12 mouse cellular contexts compared by ENCODE assay signal in genomic region chr6:141248081-141248480, GRCm38 (mm10). TPM values are rescaled to one million over a fixed set of nuclear protein-coding genes. Genes with fewer than 3 reads are reported as not detected.
DNase-seq lines count a peak whose midpoint lies in the region; ATAC-seq lines count a peak whose summit lies in the region.
"Had no signal": no experiment of that assay in that cellular context is flagged by ENCODE, and none has a peak within 500 bp of the region (broad histone marks: within the 10 kb centered on the region; RNA-seq: fewer than 3 reads in every experiment).

No protein-coding gene starts in this region.

- 0 out of 2 replicates have a peak overlapping the region, but pooled peaks have one; percentile 18 for H3K9ac ChIP-seq in embryonic facial prominence, embryonic 11.5 days (replicated peaks; ENCODE audit: low read length)
- H3K9ac ChIP-seq in hindbrain, embryonic 14.5 days, result no peak overlapping the region
- no peak overlapping the region; the same call in 1 of the 2 replicates for H3K9ac ChIP-seq in midbrain, embryonic 13.5 days (replicated peaks)

- H3K27ac ChIP-seq in heart, embryonic 10.5 days, result peak overlapping the region; percentile 96
- no peak overlapping the region for H3K27ac ChIP-seq in embryonic facial prominence, embryonic 11.5 days (replicated peaks; ENCODE audit: low read depth, low read length)
- H3K27ac ChIP-seq in hindbrain, embryonic 14.5 days, result no peak overlapping the region
- H3K27ac ChIP-seq in midbrain, embryonic 13.5 days, result no peak overlapping the region

- H3K4me3 ChIP-seq in heart, embryonic 10.5 days, result peak overlapping the region; percentile 85
- H3K4me3 ChIP-seq in embryonic facial prominence, embryonic 11.5 days (ENCODE audit: low read depth, low read length), result peak overlapping the region; percentile 61
- peak overlapping the region; percentile 78; the same call in 1 of the 2 replicates for H3K4me3 ChIP-seq in hindbrain, embryonic 14.5 days (replicated peaks; ENCODE audit: low read length)
- peak overlapping the region; percentile 72; the same call in 1 of the 2 replicates for H3K4me3 ChIP-seq in midbrain, embryonic 13.5 days (replicated peaks)

- peaks cover 24% of the 10 kb centered on the region for H3K4me1 ChIP-seq in heart, embryonic 10.5 days
- H3K4me1 ChIP-seq in embryonic facial prominence, embryonic 11.5 days (ENCODE audit: control insufficient read depth, insufficient read depth, low read length), result no peaks in the 10 kb centered on the region
- no peaks in the 10 kb centered on the region for H3K4me1 ChIP-seq in hindbrain, embryonic 14.5 days (replicated peaks; ENCODE audit: control insufficient read depth, insufficient read depth, low read length)
- peaks cover 15% of the 10 kb centered on the region for H3K4me1 ChIP-seq in midbrain, embryonic 13.5 days (replicated peaks)

- H3K27me3 ChIP-seq in heart, embryonic 10.5 days (ENCODE audit: insufficient read depth, poor library complexity, severe bottlenecking), result 0 out of 2 replicates have a peak, but pooled peaks cover 4% of the 10 kb centered on the region
- H3K27me3 ChIP-seq in embryonic facial prominence, embryonic 11.5 days (ENCODE audit: control insufficient read depth, insufficient read depth, low read length), result no peaks in the 10 kb centered on the region
- peaks cover 38% of the 10 kb centered on the region for H3K27me3 ChIP-seq in hindbrain, embryonic 14.5 days (ENCODE audit: control insufficient read depth, insufficient read depth, low read length)
- peaks cover 32% of the 10 kb centered on the region for H3K27me3 ChIP-seq in midbrain, embryonic 13.5 days

- H3K9me3 ChIP-seq in heart, embryonic 10.5 days, result no peaks in the 10 kb centered on the region
- no peaks in the 10 kb centered on the region for H3K9me3 ChIP-seq in embryonic facial prominence, embryonic 11.5 days (replicated peaks; ENCODE audit: control insufficient read depth, low read length)
- H3K9me3 ChIP-seq in hindbrain, embryonic 14.5 days (ENCODE audit: control insufficient read depth, low read length), result no peaks in the 10 kb centered on the region
- no peaks in the 10 kb centered on the region for H3K9me3 ChIP-seq in midbrain, embryonic 13.5 days

- H3K4me2 ChIP-seq in embryonic facial prominence, embryonic 11.5 days (ENCODE audit: low read depth, low read length), result peak overlapping the region; percentile 30
- peak overlapping the region; percentile 93 for H3K4me2 ChIP-seq in hindbrain, embryonic 14.5 days (replicated peaks)
- H3K4me2 ChIP-seq in midbrain, embryonic 13.5 days (replicated peaks), result peak overlapping the region; percentile 90

- ATAC-seq in embryonic facial prominence, embryonic 11.5 days (replicated peaks; ENCODE audit: insufficient number of reproducible peaks, low FRiP score, low TSS enrichment, low read depth), result no peak
- ATAC-seq in hindbrain, embryonic 14.5 days (ENCODE audit: low FRiP score), result no peak
- no peak for ATAC-seq in midbrain, embryonic 13.5 days
- ATAC-seq: activated CD4-positive, CD25-positive, alpha-beta regulatory T cell, adult 4 months; CD4-positive, CD25-positive, alpha-beta regulatory T cell, adult 4 months had no signal

- no peak for DNase-seq in heart, embryonic 10.5 days (ENCODE audit: low spot score)
- DNase-seq in heart, postnatal 14 days, result no peak
- DNase-seq in embryonic facial prominence, embryonic 11.5 days (ENCODE audit: low spot score), result no peak
- no peak for DNase-seq in hindbrain, embryonic 14.5 days (ENCODE audit: low spot score)
- no peak for DNase-seq in layer of hippocampus, adult 9-11 months
- no peak for DNase-seq in yolk sac, embryonic 10.5 days (ENCODE audit: low spot score)
- DNase-seq in ovary, adult 18-20 months (ENCODE audit: low spot score), result no peak
- DNase-seq: kidney, adult 9 months; spleen, adult 18-20 months had no signal

- no peaks in the 10 kb centered on the region for H3K36me3 ChIP-seq in heart, embryonic 10.5 days
- H3K36me3 ChIP-seq in embryonic facial prominence, embryonic 11.5 days (replicated peaks; ENCODE audit: control insufficient read depth, insufficient read depth, low read depth, low read length), result no peaks in the 10 kb centered on the region
- no peaks in the 10 kb centered on the region for H3K36me3 ChIP-seq in hindbrain, embryonic 14.5 days (replicated peaks; ENCODE audit: control insufficient read depth, insufficient read depth)
- H3K36me3 ChIP-seq in midbrain, embryonic 13.5 days, result no peaks in the 10 kb centered on the region

- intact Hi-C loops in heart, postnatal 14 days (cut with DNase I), result loop anchor here (5.0 kb wide), 1 partner anchor 481 kb away; no protein-coding TSS in a partner anchor

RNA-seq across cellular contexts. Expression of gene Pde3a, which starts 1.0 kb away (rescaled TPM):
- 7.3 and 7.5 TPM in 2 replicates for polyA plus RNA-seq in heart, embryonic 10.5 days (2016; fragmentation: Nextera tagmentation; extraction: Ambion mirVana)
- 10 to 100 TPM; 56.4 to 58.2 TPM for total RNA-seq in heart, postnatal 14 days (2021)
- polyA plus RNA-seq in embryonic facial prominence, embryonic 11.5 days (2014; fragmentation: Nextera tagmentation; extraction: Ambion mirVana), result 2.8 and 3.9 TPM in 2 replicates
- 2.5 and 2.7 TPM in 2 replicates for polyA plus RNA-seq in hindbrain, embryonic 14.5 days (2014; fragmentation: Nextera tagmentation; extraction: Ambion mirVana)
- polyA plus RNA-seq in midbrain, embryonic 13.5 days (2015; fragmentation: Nextera tagmentation; extraction: Ambion mirVana), result 1.7 and 1.9 TPM in 2 replicates
- polyA plus RNA-seq: CD4-positive, CD25-positive, alpha-beta regulatory T cell, adult 4 months had no signal

Comparison
In these comparisons a context has a peak if more than half of its experiments do, and no peak if none do; other contexts are left out.
1. H3K4me2 ChIP-seq: peak in every context shown above with its lines; median percentile 93 in hindbrain, embryonic 14.5 days; 90 in midbrain, embryonic 13.5 days; 30 in embryonic facial prominence, embryonic 11.5 days.